Mouse (Mus musculus) ES-Bruce4 (cell line): ENCODE measurements around the gene Eif5a.

Experiments
- CTCF ChIP-seq: IDR thresholded peaks from one replicate; pipeline ENCODE4 v1.8.1; 2011; ENCODE audit warnings: low read depth, low read length
- POLR2A ChIP-seq: IDR thresholded peaks from one replicate; pipeline ENCODE4 v1.8.1; 2011; ENCODE audit warnings: low read length; ENCODE audit not compliant: insufficient read depth

GRCm38 (mm10) chr11:69918118-69918517 lies 3.6 kb downstream of the Eif5a start:
- TF ChIP-seq CTCF: no peak
- TF ChIP-seq POLR2A: no peak
